Mouse (Mus musculus) adrenal gland, postnatal 36 days (tissue): ENCODE results near the gene Il21r. TPM values are rescaled to one million over a fixed set of nuclear protein-coding genes. Genes with fewer than 3 reads are reported as not detected.

Experiments used
- DNase-seq, 2 experiments: peaks; one replicate each; pipeline ENCODE4 v3.0.0; 2021; ENCODE audit warnings: mixed read lengths in 1 of 2
- total RNA-seq, 2 experiments: library from RNA; stranded (reverse); gene quantifications; 2 replicates each; pipeline ENCODE4 v1.2.3; 2021

The Il21r gene
- total RNA-seq, 2 experiments from 2014 or later: 0.43 to 0.56 TPM

DNA sequence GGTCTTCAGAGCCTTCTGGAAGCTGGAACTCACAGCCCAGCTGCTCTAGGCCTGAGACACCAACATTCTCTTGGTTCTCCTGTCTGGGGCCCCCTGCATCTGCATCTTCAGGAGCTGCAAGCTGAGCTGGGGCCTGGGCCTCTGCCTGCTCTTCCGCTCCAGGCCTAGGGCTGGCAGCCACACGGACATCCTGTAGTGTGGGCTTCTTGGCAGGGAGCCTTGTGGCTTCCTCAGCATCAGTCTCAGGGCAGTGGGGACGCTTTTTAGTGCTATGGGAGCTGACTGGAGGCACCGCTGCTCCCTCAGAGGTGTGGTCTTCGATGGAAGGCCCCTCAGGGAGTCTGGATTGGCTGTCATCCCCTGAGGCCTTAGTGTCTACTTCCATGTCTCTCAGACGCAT is 40.7 kb downstream of the Il21r start:
- peak in 1 of 2 experiments; percentile 36 for DNase-seq

DNA sequence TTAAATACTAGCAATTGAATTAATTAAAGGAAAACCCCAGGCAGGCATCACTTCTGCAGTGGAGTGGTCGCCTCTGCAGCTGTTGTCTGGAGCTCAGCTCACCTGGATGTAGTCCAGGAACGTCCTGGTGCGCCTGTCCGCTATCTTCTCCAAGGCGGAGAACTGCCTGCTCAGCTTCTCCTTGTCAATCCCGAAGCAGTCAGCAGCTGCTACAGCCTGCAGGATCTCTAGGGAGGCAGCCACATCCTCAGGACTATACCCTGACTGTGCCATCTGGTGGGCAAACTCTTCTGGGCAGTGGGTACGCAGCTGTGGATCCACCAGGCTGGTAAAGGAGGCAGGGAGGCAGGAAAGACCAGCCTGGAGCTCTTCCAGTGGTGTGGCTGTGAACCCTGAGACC is 42.2 kb downstream of the Il21r start:
- no peak for DNase-seq

DNA sequence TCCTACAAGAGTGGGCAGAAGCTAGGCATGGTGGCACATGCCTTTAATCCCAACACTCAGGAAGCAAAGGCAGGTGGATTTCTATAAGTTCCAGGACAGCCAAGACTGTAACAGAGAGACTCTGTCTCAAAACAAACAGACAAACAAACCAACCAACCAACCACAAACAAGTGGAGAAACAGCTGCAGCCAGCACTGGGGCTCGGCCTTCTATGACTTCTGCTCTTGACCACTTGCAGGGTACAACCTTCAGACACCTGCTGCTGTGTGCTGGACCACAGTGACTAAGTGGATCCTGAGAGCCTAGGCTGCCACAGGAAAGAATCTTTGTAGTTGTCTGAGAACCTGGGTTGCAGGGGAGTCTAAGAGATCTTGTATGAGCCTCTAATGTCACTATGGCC is 45.8 kb downstream of the Il21r start:
- DNase-seq: no peak

DNA sequence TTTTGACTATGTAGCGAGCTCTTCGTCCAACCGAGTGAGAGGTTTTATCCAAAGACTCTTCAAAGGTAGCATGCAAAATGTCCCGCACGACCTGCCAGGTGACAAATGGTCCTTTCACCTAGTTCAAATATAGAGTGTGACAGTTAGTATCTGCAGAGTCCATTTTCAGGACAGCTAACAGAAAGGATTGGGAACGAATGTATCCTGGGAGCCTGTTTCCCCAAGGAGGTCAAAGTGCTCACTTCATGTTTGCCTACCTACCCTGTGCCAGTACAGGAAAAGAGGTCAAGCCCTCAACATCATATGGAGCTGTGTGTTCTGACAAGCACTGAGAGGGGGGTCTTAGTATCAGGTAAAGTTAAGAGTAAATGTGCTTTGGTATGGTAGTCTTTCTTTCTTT is 54.3 kb downstream of the Il21r start:
- DNase-seq: no peak

DNA sequence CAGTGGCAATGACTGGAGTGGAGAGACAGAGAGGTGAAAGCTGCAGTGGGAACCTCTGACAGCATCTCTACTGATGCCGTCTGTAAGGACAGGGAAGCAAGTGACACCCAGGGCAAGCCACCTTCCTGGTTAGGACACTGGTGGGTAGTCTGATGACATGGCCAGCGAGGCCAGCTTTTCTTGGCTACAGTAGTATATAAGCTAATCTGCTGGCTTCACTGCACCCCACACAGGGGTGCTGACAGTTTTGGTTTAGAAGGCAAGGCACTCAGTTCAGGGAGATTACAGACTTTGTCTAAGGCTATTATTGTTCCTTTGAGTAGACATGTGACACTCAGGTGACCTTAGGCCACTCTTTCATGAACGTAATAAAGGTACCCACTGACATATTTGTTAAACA is 60.4 kb downstream of the Il21r start:
- no peak for DNase-seq

DNA sequence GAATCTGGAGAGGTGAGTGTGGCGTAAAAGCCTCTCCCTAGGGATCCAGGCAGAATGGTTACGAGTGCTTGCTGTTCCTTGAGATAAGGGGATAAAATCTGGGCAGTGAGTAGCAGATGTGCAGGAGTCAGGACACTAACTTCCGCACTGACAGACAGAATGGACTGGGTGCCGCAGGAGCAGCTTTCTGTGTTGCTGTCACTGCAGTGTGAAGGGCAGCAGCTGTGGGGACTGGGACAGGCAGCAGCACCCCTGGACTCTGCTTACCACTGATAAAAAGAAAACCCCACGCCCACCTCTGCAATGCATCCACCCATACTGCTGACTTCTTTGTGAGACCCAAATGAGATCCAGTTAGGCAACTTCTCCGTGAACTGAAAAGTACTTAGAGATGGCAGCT is 67.6 kb downstream of the Il21r start:
- no peak for DNase-seq

DNA sequence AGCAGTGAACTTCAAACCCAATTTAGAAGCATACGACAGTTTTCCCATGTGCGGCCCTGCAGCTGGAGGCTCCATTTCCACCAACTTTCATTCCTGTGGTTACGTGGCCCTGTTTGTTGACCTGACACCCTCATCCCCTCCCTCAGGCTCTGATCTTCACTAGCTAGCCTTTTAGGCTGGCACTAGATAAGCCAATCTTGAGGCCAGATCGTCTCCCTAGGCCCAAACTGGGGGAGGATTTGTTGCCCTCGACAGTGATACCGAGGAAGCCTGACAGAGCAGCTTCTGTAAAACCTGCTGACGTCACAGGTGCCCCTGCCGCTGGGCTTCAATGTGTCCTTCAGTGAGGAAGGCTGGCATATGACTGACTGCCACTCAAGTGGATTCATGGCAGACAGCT is 68.2 kb downstream of the Il21r start:
- peak in 1 of 2 experiments; percentile 13 for DNase-seq

DNA sequence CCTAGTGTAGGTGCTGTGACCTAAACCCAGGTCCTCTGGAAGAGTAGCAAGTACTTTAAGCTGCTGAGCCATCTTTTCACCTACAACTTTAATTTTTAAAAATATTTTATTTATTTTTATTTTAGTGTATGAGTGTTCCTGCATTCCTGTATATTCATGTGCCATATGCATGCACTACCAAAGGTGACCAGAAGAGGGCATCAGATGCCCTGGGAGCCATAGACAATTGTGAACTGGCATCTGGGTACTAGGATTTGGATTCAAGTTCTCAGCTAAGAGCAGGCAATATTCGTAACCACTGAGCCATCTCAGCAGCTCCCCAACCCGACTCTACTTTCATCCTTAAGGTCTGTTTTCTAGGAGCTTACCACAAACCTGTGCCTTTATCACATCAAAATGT is 71.7 kb downstream of the Il21r start:
- peak; percentile 36 to 63 for DNase-seq

DNA sequence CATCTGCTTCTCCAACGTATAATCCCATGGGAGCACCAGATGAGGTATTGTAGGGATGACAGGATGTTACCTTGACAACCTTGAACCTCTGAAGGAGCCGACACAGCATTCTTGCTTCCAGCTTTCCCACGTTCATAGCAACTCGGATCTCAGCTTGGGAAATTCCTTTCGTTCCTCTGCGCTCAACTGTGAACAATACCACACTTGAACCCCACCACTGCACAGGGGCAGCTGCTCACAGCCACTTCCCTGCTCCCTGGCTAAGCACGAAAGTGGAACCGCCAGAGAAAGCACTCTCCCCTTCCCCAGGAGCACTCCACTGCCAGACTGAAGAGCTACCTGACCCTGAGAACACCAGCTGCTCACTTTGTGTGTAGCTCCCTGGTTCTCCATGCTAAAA is 75.5 kb downstream of the Il21r start:
- no peak for DNase-seq

DNA sequence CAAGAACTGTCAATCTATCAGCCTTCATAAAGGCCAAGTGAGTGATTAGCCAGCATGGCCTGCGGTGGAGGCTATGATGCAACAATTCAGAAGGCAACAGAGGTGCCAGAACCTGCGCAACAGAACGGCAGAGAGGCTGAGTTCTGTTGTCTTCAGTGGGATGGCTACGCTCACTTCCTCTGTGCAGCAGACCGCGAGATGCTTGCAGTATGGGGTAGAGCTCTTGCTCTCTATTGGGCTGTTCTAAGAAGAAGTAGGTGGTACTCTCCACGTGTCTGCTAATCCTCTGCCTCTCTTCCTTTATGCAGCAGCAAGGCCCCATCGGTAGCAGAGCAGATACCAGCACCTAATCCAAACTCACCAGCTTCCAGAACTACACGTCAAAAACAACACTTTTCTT is 76.7 kb downstream of the Il21r start:
- peak in 1 of 2 experiments; percentile 35 for DNase-seq

Other genes starting within 250 kb of the Il21r start
- gene Kdm8, start 158.8 kb upstream of the Il21r start, total RNA-seq: 1 to 10 TPM; 3.1 to 6.1 TPM
- 10 to 100 TPM; 35.6 to 59.0 TPM for gene Nsmce1, start 111.8 kb upstream of the Il21r start, total RNA-seq
- 100 to 1,000 TPM in 1 of 2 experiments, 10 to 100 TPM in 1; 46.6 to 119 TPM for gene Il4ra, start 51.3 kb upstream of the Il21r start, total RNA-seq
- 10 to 100 TPM; 70.2 to 72.3 TPM for gene Gtf3c1, start 104.4 kb downstream of the Il21r start, total RNA-seq
- gene D430042O09Rik, start 104.5 kb downstream of the Il21r start, total RNA-seq: 10 to 100 TPM; 23.2 to 25.4 TPM